Mouse (Mus musculus) G1E (cell line): ENCODE measurements around the gene Cdk17.

ENCODE experiments used
- CTCF ChIP-seq: IDR thresholded peaks from 2 replicates; pipeline ENCODE4 v1.5.1; 2012; ENCODE audit warnings: low read depth, low read length, inconsistent platforms, mixed read lengths
- GATA1 ChIP-seq: IDR thresholded peaks from 2 replicates; pipeline ENCODE4 v1.6.1; 2012; ENCODE audit warnings: borderline replicate concordance, low read length, inconsistent platforms, mixed read lengths
- POLR2AphosphoS5 ChIP-seq: IDR thresholded peaks from 2 replicates; pipeline ENCODE4 v1.6.1; 2012; ENCODE audit warnings: low read depth, low read length, inconsistent platforms; ENCODE audit not compliant: insufficient replicate concordance

GRCm38 (mm10) chr10:93272986-93273982, 112.6 kb downstream of the Cdk17 start:
- TF ChIP-seq CTCF (no peak), GATA1 (no peak), POLR2AphosphoS5 (no peak)
